ENCODE assay signal across 8 mouse cellular contexts in genomic region chr5:121451644-121452025, GRCm38 (mm10). TPM values are rescaled to one million over a fixed set of nuclear protein-coding genes. Genes with fewer than 3 reads are reported as not detected.
A peak's percentile ranks its signal among the peaks of the same experiment; 100 is the strongest.
DNase-seq lines count a peak whose midpoint lies in the region; ATAC-seq and TF ChIP-seq lines count a peak whose summit lies in the region.

Tmem116 (plus strand) TSS chr5:121451893.

- H3K4me1 ChIP-seq in heart, embryonic 13.5 days, result peaks cover 50% of the 10 kb centered on the region
- peaks cover 8% of the 10 kb centered on the region for H3K4me1 ChIP-seq in stomach, postnatal 0 days (replicated peaks; ENCODE audit: control insufficient read depth, insufficient read depth)

- peak within 1 kb of the TSS; percentile 95 for H3K4me2 ChIP-seq in heart, embryonic 13.5 days
- peak within 1 kb of the TSS; percentile 79 for H3K4me2 ChIP-seq in stomach, postnatal 0 days (replicated peaks; ENCODE audit: low read depth)

- peak within 1 kb of the TSS; percentile 97 for H3K27ac ChIP-seq in heart, embryonic 13.5 days (replicated peaks)
- H3K27ac ChIP-seq in macrophage, result peak within 1 kb of the TSS; percentile 97
- H3K27ac ChIP-seq in stomach, postnatal 0 days (replicated peaks), result peak within 1 kb of the TSS; percentile 98

- no peaks in the 10 kb centered on the region for H3K27me3 ChIP-seq in heart, embryonic 13.5 days (replicated peaks)
- H3K27me3 ChIP-seq in stomach, postnatal 0 days (ENCODE audit: control insufficient read depth, insufficient read depth, low read length), result no peaks in the 10 kb centered on the region

- peaks cover 36% of the 10 kb centered on the region for H3K36me3 ChIP-seq in heart, embryonic 13.5 days
- H3K36me3 ChIP-seq in macrophage (ENCODE audit: inconsistent target), result peaks cover 31% of the 10 kb centered on the region
- H3K36me3 ChIP-seq in stomach, postnatal 0 days (ENCODE audit: control insufficient read depth, insufficient read depth, low read length), result peaks cover 9% of the 10 kb centered on the region

- WGBS in heart, embryonic 13.5 days, result under 1% methylated on average over 17 of the region's 17 CpGs
- 2% methylated on average over 17 of the region's 17 CpGs for WGBS in macrophage (ENCODE audit: missing documents)
- WGBS in stomach, postnatal 0 days, result under 1% methylated on average over 17 of the region's 17 CpGs

- TF ChIP-seq CTCF in stomach, postnatal 0 days (IDR thresholded peaks at IDR 0.05; ENCODE audit: low read depth), result no peak

- no peak for TF ChIP-seq EP300 in stomach, postnatal 0 days (optimal IDR thresholded peaks at IDR 0.05)

- ATAC-seq in CD4-positive, CD25-positive, alpha-beta regulatory T cell, adult 4 months, result no peak
- no peak for ATAC-seq in heart, embryonic 13.5 days (ENCODE audit: extremely low read depth, insufficient number of reproducible peaks, low FRiP score, low TSS enrichment)
- ATAC-seq in stomach, postnatal 0 days (ENCODE audit: low FRiP score, low TSS enrichment), result no peak

- peak within 1 kb of the TSS; percentile 97 for H3K9ac ChIP-seq in heart, embryonic 13.5 days
- peak within 1 kb of the TSS; percentile 91 for H3K9ac ChIP-seq in stomach, postnatal 0 days (ENCODE audit: low read length)

- peak within 1 kb of the TSS; percentile 97 for H3K4me3 ChIP-seq in heart, embryonic 13.5 days
- peak within 1 kb of the TSS; percentile 88 for H3K4me3 ChIP-seq in macrophage (ENCODE audit: inconsistent target)
- H3K4me3 ChIP-seq in stomach, postnatal 0 days (ENCODE audit: low read depth, low read length), result peak within 1 kb of the TSS; percentile 91

- peaks cover 61% of the 10 kb centered on the region for H3K79me2 ChIP-seq in macrophage (ENCODE audit: inconsistent target)

- DNase-seq in CD4-positive, CD25-positive, alpha-beta regulatory T cell, adult 2 months (ENCODE audit: low read depth, low spot score), result peak; percentile 53
- DNase-seq in NIH3T3 (ENCODE audit: low read depth), result peak; percentile 58
- DNase-seq in embryo, embryonic 11 days, result peak; percentile 72
- peak; percentile 55 for DNase-seq in kidney, postnatal 10 days
- DNase-seq in stomach, postnatal 0 days (ENCODE audit: low spot score), result peak; percentile 53

- no peaks in the 10 kb centered on the region for H3K9me3 ChIP-seq in heart, embryonic 13.5 days
- no peaks in the 10 kb centered on the region for H3K9me3 ChIP-seq in stomach, postnatal 0 days (ENCODE audit: control insufficient read depth, low read length)

RNA-seq across cellular contexts. Expression of gene Tmem116, which starts in this region (rescaled TPM):
- 1 to 10 TPM in 1 of 2 experiments, under 1 TPM in 1; 0.93 to 1.3 TPM for polyA plus RNA-seq in CD4-positive, CD25-positive, alpha-beta regulatory T cell, adult 4 months (2017; shearing (Covaris generic))
- polyA plus RNA-seq in heart, embryonic 13.5 days (2015; fragmentation: Nextera tagmentation; extraction: Ambion mirVana), result 3.9 TPM in 2 replicates
- total RNA-seq in macrophage (2018; cell fraction: chromatin; rRNA removed), result 10 to 100 TPM in 3 of 26 experiments, 1 to 10 TPM in 21, under 1 TPM in 1, not detected in 1; 0.80 to 12.3 (median 4.8) TPM
- total RNA-seq in macrophage (2018; cell fraction: cytosol; rRNA removed), result 1 to 10 TPM; 1.4 to 4.0 (median 2.6) TPM
- total RNA-seq in macrophage (2018; cell fraction: nucleus; rRNA removed), result 10 to 100 TPM in 2 of 26 experiments, 1 to 10 TPM in 23, under 1 TPM in 1; 0.58 to 13.2 (median 3.3) TPM
- 0.81 to 1.9 TPM (median 1.5 TPM) in 3 replicates for polyA plus RNA-seq in macrophage (2018)
- polyA plus RNA-seq in stomach, postnatal 0 days (2015; fragmentation: Nextera tagmentation; extraction: Ambion mirVana), result 4.5 and 4.8 TPM in 2 replicates
